ENCODE assay signal across 11 mouse cellular contexts in the genomic region with DNA sequence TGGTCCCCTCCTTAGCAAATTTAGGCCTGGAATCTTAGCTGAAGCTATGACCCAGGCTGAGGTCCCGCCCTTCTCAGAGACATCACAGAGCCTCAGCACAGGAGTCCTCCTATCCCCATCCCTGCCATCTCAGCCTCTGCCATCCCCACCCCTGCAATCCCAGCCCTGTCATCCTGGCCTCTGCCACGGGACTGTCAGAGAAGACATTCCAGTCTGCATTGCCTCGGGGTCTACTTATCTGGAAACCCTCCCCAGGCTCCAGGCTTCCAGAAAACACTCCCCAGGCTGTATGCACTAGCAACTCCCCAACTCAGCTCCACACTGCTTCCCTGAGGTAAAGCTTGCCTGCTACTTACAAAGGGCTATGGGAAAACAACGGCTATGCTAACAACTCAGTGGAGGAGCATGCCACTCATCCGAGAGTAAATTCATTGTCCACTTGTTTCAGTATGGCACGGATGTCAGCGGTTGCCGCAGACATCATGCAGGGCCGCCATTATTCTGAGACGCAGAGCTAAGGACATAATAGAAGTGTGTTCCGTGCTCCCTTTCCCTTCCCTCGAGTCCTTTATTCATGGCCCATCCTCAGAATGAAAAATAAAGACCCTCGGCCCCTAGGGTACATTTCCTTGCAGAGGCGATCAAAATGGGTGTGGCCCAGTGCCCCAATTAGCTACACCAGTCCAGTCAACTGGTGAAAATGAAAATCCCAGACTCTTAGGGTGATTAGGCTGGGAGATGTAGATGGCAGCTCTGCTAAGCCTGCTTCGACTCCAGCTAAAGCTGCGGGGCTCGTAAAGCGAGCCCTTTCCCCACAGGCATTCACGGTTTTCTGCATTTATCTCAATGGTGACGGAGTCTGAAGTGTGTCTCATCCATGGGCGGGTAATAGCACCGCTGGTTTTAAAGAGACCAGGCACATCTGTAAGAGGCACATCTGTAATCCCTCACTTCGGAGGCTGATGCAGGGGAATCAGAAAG. TPM values are rescaled to one million over a fixed set of nuclear protein-coding genes. Genes with fewer than 3 reads are reported as not detected.
DNase-seq lines count a peak whose midpoint lies in the region; ATAC-seq and TF ChIP-seq lines count a peak whose summit lies in the region.
"Had no signal": no experiment of that assay in that cellular context is flagged by ENCODE, and none has a peak within 500 bp of the region (broad histone marks: within the 10 kb centered on the region; RNA-seq: fewer than 3 reads in every experiment).

No protein-coding gene starts in this region.

- WGBS in embryonic facial prominence, embryonic 12.5 days: 69% methylated on average over 23 of the region's 23 CpGs
- 28% methylated on average over 23 of the region's 23 CpGs for WGBS in hindbrain, embryonic 12.5 days
- 13% methylated on average over 23 of the region's 23 CpGs for WGBS in midbrain, embryonic 14.5 days

- H3K4me3 ChIP-seq in ES-Bruce4 (ENCODE audit: low read depth, low read length): no peak overlapping the region
- H3K4me3 ChIP-seq in embryonic facial prominence, embryonic 12.5 days: no peak overlapping the region
- no peak overlapping the region for H3K4me3 ChIP-seq in hindbrain, embryonic 12.5 days
- peak overlapping the region; percentile 13 for H3K4me3 ChIP-seq in midbrain, embryonic 14.5 days (replicated peaks; ENCODE audit: low read depth, low read length)
- H3K4me3 ChIP-seq: liver, embryonic 15.5 days had no signal

- TF ChIP-seq CTCF in ES-Bruce4 (IDR thresholded peaks at IDR 0.05; ENCODE audit: low read depth, low read length): no peak

- no peak for TF ChIP-seq POLR2A in ES-Bruce4 (IDR thresholded peaks at IDR 0.05; ENCODE audit: insufficient read depth, low read length)

- H3K27me3 ChIP-seq in ES-Bruce4 (ENCODE audit: control insufficient read depth, insufficient read depth, low read length, poor library complexity, severe bottlenecking): no peaks in the 10 kb centered on the region
- H3K27me3 ChIP-seq in embryonic facial prominence, embryonic 12.5 days: no peaks in the 10 kb centered on the region
- H3K27me3 ChIP-seq in hindbrain, embryonic 12.5 days: no peaks in the 10 kb centered on the region
- no peaks in the 10 kb centered on the region for H3K27me3 ChIP-seq in midbrain, embryonic 14.5 days (ENCODE audit: control insufficient read depth, insufficient read depth, low read length)
- H3K27me3 ChIP-seq: liver, embryonic 15.5 days had no signal

- no peaks in the 10 kb centered on the region for H3K36me3 ChIP-seq in ES-Bruce4 (ENCODE audit: control insufficient read depth, insufficient read depth, low read length, poor library complexity, severe bottlenecking)
- no peaks in the 10 kb centered on the region for H3K36me3 ChIP-seq in embryonic facial prominence, embryonic 12.5 days
- no peaks in the 10 kb centered on the region for H3K36me3 ChIP-seq in hindbrain, embryonic 12.5 days
- no peaks in the 10 kb centered on the region for H3K36me3 ChIP-seq in midbrain, embryonic 14.5 days (ENCODE audit: control insufficient read depth, insufficient read depth, low read length)
- H3K36me3 ChIP-seq: liver, embryonic 15.5 days had no signal

- no peaks in the 10 kb centered on the region for H3K4me1 ChIP-seq in ES-Bruce4 (ENCODE audit: control insufficient read depth, insufficient read depth, low read length)
- H3K4me1 ChIP-seq in embryonic facial prominence, embryonic 12.5 days: no peaks in the 10 kb centered on the region
- peaks cover 29% of the 10 kb centered on the region for H3K4me1 ChIP-seq in hindbrain, embryonic 12.5 days
- H3K4me1 ChIP-seq in midbrain, embryonic 14.5 days (ENCODE audit: control insufficient read depth, insufficient read depth, low read length): peaks cover 16% of the 10 kb centered on the region
- H3K4me1 ChIP-seq: liver, embryonic 15.5 days had no signal

- H3K4me2 ChIP-seq in embryonic facial prominence, embryonic 12.5 days (replicated peaks): no peak overlapping the region
- H3K4me2 ChIP-seq in hindbrain, embryonic 12.5 days (replicated peaks): peak overlapping the region; percentile 45
- peak overlapping the region; percentile 46 for H3K4me2 ChIP-seq in midbrain, embryonic 14.5 days (ENCODE audit: low read length)
- H3K4me2 ChIP-seq: liver, embryonic 15.5 days had no signal

- DNase-seq in midbrain, embryonic 14.5 days: peak; percentile 72
- DNase-seq in gastrocnemius, postnatal 14 days: no peak
- DNase-seq in cerebellum, adult 9-10 months: no peak
- no peak for DNase-seq in cerebellum, postnatal 36 days
- DNase-seq in lung, postnatal 36 days: no peak
- DNase-seq: gastrocnemius, postnatal 10 days; heart, postnatal 10 days had no signal

- ATAC-seq in embryonic facial prominence, embryonic 12.5 days (ENCODE audit: insufficient number of reproducible peaks, insufficient read depth, low FRiP score, low TSS enrichment): peak; percentile 47; the same call in 1 of the 2 replicates
- peak; percentile 77 for ATAC-seq in hindbrain, embryonic 12.5 days (ENCODE audit: low FRiP score)
- ATAC-seq in midbrain, embryonic 14.5 days (ENCODE audit: low FRiP score, low TSS enrichment): peak; percentile 57

- no peak for TF ChIP-seq EP300 in ES-Bruce4 (IDR thresholded peaks at IDR 0.05; ENCODE audit: insufficient read depth, low read depth, low read length)

- H3K9me3 ChIP-seq in ES-Bruce4 (replicated peaks; ENCODE audit: control insufficient read depth, insufficient read depth, low read length, poor library complexity, severe bottlenecking): no peaks in the 10 kb centered on the region
- H3K9me3 ChIP-seq in embryonic facial prominence, embryonic 12.5 days: no peaks in the 10 kb centered on the region
- H3K9me3 ChIP-seq in hindbrain, embryonic 12.5 days (replicated peaks): no peaks in the 10 kb centered on the region
- no peaks in the 10 kb centered on the region for H3K9me3 ChIP-seq in midbrain, embryonic 14.5 days (ENCODE audit: control insufficient read depth, low read length)

- no peak overlapping the region for H3K9ac ChIP-seq in ES-Bruce4 (ENCODE audit: low read depth, poor library complexity, severe bottlenecking)
- no peak overlapping the region for H3K9ac ChIP-seq in embryonic facial prominence, embryonic 12.5 days
- no peak overlapping the region for H3K9ac ChIP-seq in hindbrain, embryonic 12.5 days
- H3K9ac ChIP-seq in midbrain, embryonic 14.5 days (replicated peaks; ENCODE audit: low read length): 0 out of 2 replicates have a peak overlapping the region, but pooled peaks have one; percentile 31
- H3K9ac ChIP-seq: liver, embryonic 15.5 days had no signal

- intact Hi-C loops in gastrocnemius, postnatal 14 days (cut with DNase I; ENCODE audit: low total_unique reads): loop anchor here (10.0 kb wide), 1 partner anchor 229 kb away; no protein-coding TSS in a partner anchor

- peak overlapping the region; percentile 14; the same call in 1 of the 2 replicates for H3K27ac ChIP-seq in ES-Bruce4 (ENCODE audit: insufficient read depth, low read length)
- H3K27ac ChIP-seq in embryonic facial prominence, embryonic 12.5 days: no peak overlapping the region; the same call in 1 of the 2 replicates
- H3K27ac ChIP-seq in hindbrain, embryonic 12.5 days: peak overlapping the region; percentile 74
- peak overlapping the region; percentile 73 for H3K27ac ChIP-seq in midbrain, embryonic 14.5 days (replicated peaks; ENCODE audit: low read depth, low read length)
- H3K27ac ChIP-seq: liver, embryonic 15.5 days had no signal

RNA-seq across cellular contexts. Expression of a gene that starts 29.1 kb away (rescaled TPM):
- 47.6 and 51.9 TPM in 2 replicates for polyA plus RNA-seq in ES-Bruce4 (2011; ENCODE audit: insufficient read depth, insufficient read length, low read depth, missing spikeins)
- polyA plus RNA-seq in embryonic facial prominence, embryonic 12.5 days (2016; fragmentation: Nextera tagmentation; extraction: Ambion mirVana): 8.2 and 8.4 TPM in 2 replicates
- 3.9 and 5.4 TPM in 2 replicates for polyA plus RNA-seq in hindbrain, embryonic 12.5 days (2016; fragmentation: Nextera tagmentation; extraction: Ambion mirVana)
- polyA plus RNA-seq in midbrain, embryonic 14.5 days (2014; fragmentation: Nextera tagmentation; extraction: Ambion mirVana): 2.0 and 2.4 TPM in 2 replicates
- total RNA-seq in gastrocnemius, postnatal 14 days (2021): 10 to 100 TPM; 50.6 to 58.9 TPM

RNA-seq across cellular contexts. Expression of a gene that starts 44.0 kb away (rescaled TPM):
- 41.4 and 44.9 TPM in 2 replicates for polyA plus RNA-seq in ES-Bruce4 (2011; ENCODE audit: insufficient read depth, insufficient read length, low read depth, missing spikeins)
- polyA plus RNA-seq in embryonic facial prominence, embryonic 12.5 days (2016; fragmentation: Nextera tagmentation; extraction: Ambion mirVana): 58.5 and 59.1 TPM in 2 replicates
- 42.1 and 44.2 TPM in 2 replicates for polyA plus RNA-seq in hindbrain, embryonic 12.5 days (2016; fragmentation: Nextera tagmentation; extraction: Ambion mirVana)
- polyA plus RNA-seq in midbrain, embryonic 14.5 days (2014; fragmentation: Nextera tagmentation; extraction: Ambion mirVana): 25.0 and 30.4 TPM in 2 replicates
- 10 to 100 TPM in 1 of 2 experiments, 1 to 10 TPM in 1; 6.8 to 11.2 TPM for total RNA-seq in gastrocnemius, postnatal 14 days (2021)
